Mouse (Mus musculus) gastrocnemius, adult 8-10 months (tissue): ENCODE results near the gene Peli2. TPM values are rescaled to one million over a fixed set of nuclear protein-coding genes. Genes with fewer than 3 reads are reported as not detected.

Experiments used
- DNase-seq, 2 experiments: peaks; one replicate each; pipeline ENCODE4 v3.0.0; 2022; ENCODE audit warnings: low spot score in 2 of 2
- total RNA-seq, 4 experiments: library from RNA; stranded (reverse); gene quantifications; 2 replicates each; pipeline ENCODE4 v1.2.4; 2022

The Peli2 gene
- total RNA-seq, 4 experiments from 2014 or later, result 8.3 to 15.3 (median 11.4) TPM

DNA sequence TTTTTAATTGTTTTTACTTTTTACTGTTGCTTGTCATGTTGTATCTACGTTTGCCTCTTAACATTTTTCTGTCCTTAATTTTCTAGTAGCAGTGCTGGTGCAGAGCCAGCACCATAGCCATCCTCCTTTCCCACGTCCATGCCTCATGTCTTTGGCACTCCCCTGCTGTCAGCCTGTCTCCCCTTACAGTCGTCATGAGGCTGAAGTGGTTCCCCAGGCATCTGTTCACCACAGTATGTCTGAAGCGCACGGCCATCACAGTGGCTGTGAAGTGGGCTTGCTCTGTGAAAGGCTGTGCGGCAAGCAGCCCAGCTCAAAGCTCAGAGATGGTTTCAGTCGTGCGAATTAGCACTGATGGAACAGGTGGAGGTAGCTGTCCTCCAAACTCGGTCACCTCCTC is 66.5 kb downstream of the Peli2 start:
- DNase-seq, result no peak

- no peak for DNase-seq
These were observed 68.7 kb downstream of the Peli2 start for GRCm38 (mm10) chr14:48189330-48189729.

DNA sequence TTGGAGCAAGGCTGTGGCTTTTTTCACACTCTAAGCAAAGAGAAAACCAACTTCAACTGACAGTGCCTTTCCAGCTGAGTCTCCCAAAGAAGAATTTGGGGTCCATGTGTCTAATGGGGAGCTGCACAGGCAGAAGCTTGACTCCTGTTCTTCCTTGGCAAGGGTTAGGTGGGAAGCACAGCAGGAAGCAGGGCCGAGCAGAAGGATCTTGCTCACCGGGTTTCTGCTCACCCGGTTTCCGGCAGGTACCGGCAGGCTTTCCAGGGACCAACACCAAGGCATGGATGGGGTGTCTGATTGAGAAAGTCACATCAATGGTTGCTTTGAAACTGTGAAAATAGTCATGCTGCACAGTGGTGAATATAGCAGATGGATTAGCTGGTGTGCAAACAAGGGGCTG is 70.3 kb downstream of the Peli2 start:
- no peak for DNase-seq

GRCm38 (mm10) chr14:48191925-48192324 is 71.3 kb downstream of the Peli2 start:
- peak in 1 of 2 experiments; percentile 39 for DNase-seq

GRCm38 (mm10) chr14:48196804-48197203 is 76.2 kb downstream of the Peli2 start:
- no peak for DNase-seq

DNA sequence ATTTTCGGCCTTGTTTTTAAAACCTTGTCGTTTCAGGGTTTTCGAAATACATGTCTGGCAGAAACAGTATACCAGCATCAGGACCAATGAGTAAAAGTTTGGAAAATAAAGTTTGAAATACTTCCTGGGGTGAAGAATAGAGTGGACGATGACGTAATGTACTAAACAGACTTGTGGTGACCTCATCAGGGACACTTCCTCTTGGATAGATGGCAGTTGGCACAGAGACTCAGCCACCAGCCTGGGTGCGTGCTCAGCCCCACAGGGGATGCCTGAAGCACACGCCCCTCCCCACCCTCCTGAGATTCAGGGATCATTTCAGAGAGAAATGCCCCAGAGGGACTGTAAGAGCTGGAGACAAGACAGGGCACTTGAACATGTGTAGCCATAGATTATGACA is 76.7 kb downstream of the Peli2 start:
- DNase-seq, result no peak

GRCm38 (mm10) chr14:48198190-48198954 is 77.7 kb downstream of the Peli2 start:
- no peak for DNase-seq

GRCm38 (mm10) chr14:48198957-48199356 is 78.3 kb downstream of the Peli2 start:
- no peak for DNase-seq

DNA sequence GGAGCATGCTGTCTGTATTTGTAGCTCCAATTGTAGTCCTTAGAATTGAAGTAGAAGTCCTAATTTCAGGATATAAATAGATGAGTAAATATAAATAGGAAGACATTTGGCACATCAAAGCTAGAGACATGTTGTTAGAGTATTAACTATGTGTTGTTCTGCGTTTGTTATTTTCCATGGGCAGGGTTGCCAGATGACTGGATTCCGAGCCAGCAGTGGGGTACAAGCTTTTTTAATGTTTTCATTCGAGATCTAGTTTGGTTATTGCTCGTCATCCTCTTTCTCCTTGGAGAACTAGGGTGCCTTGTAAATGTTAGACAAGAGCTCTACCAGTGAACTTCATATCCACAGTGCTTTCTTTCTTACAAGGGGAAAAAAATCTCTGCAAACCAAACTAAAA is 78.9 kb downstream of the Peli2 start:
- DNase-seq, result no peak

DNA sequence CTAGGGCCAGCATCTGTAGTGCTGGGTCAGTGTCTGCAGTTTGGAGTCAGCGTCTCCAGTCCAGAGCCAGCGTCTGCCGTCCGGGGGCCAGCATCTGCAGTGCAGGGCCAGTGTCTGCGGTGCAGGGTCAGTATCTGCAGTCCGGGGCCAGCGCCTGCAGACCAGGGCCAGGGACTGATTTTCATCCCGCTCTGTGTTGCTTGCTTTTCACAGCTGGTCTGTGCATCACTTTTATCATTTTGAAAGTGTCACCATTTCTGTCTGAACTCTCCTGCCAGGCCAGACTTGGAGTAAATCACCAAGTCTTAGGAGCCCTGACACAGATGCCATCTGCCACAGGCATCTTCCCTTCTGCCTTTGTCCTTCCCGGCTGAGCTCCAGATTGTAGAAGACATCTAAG is 79.7 kb downstream of the Peli2 start:
- DNase-seq, result no peak

- no peak for DNase-seq
These were observed 80.2 kb downstream of the Peli2 start for GRCm38 (mm10) chr14:48200788-48201187.

GRCm38 (mm10) chr14:48201403-48201802 is 80.8 kb downstream of the Peli2 start:
- no peak for DNase-seq

- DNase-seq, result no peak
These were observed 81.7 kb downstream of the Peli2 start for GRCm38 (mm10) chr14:48202096-48203036.

DNA sequence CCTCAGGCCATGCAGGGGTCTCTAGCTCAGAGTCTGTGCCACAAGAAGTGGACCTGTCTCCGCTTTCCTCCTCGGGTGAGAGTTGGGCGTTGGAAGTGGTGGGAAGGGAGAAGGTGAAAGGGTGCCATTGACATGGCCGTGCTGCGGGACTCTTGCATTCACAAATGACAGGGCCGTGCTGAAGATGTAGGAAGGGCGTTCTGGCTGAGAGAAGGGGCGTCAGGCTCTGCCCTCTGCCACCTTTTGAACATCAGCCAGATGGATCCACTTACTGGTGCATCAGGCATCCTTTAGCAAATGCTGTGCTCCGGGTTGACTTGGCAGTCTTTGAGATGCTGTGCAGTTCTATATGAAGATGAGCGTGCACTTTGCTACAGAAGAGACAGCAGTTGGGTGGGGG is 84.4 kb downstream of the Peli2 start:
- no peak for DNase-seq

- no peak for DNase-seq
These were observed 85.0 kb downstream of the Peli2 start for GRCm38 (mm10) chr14:48205635-48206034.

- DNase-seq, result no peak
These were observed 86.5 kb downstream of the Peli2 start for GRCm38 (mm10) chr14:48207119-48207518.

DNA sequence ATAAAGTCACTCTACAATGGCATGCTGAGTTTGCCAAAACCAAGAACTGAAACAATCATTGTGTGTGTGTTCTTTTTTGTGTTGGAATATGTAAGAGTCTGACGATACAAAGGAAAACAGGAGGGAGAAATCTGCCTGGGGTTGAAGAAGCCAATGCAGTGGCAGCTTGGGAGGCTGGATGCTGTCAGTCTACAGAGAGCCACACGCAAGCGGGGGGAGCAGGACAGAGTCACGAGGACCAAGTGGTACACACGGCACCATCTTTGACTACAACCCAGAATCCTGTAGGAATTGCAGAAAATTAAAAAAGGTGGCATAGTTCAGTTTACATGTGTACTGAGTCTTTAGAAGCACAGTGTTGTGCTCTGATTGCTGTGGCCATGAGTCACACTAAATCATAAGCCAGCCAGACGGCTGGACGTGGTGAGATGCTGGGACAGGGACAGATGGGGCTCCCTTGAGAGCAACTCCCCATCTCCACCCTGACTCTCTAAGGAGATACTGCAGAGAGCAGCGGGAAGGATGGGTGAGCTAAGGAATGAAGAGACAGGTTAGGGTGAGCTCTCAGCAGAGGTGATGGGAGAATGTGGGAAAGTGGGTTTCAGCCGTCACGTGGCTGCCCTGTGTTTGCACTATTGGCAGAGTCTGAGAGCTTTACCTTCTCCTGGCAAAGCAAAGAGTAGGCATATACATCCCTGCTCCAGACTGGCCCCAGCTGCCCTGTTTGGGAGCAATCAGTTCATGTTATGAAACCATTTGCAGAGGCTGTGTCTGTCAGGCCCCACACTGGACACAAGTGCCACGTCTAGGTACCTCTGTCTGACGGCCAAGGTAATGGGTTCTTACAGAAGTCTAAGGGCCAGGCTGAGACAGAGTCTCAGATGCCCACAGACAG is 87.4 kb downstream of the Peli2 start:
- DNase-seq, result no peak

DNA sequence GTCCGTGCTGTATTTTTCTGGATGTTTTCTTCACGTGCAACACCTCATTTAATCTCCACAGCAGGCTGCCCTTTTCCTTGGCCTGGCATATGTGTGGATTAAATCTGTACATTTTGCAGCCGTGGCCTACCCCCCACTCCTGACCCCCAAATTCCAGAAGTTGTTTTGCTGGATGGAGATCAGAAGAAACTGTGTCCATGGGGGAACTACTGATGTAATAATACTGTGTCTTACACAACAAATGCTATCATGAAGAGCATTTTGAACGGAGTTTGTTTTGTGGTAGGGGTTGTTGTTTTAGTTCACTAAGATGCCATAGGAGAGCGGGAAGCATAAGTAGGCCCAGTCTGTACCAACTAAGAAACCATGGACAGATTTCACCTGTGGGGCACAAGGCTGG is 88.8 kb downstream of the Peli2 start:
- DNase-seq, result no peak

GRCm38 (mm10) chr14:48210089-48210488 is 89.5 kb downstream of the Peli2 start:
- no peak for DNase-seq

GRCm38 (mm10) chr14:48211526-48211925 is 90.9 kb downstream of the Peli2 start:
- no peak for DNase-seq

- no peak for DNase-seq
These were observed 92.2 kb downstream of the Peli2 start for GRCm38 (mm10) chr14:48212839-48213238.
